Mouse (Mus musculus) CH12.LX (cell line): ENCODE results near the gene Bdkrb2. TPM values are rescaled to one million over a fixed set of nuclear protein-coding genes. Genes with fewer than 3 reads are reported as not detected.

Source experiments
- DNase-seq: peaks from one replicate; pipeline ENCODE4 v3.0.0-alpha.2; 2013; ENCODE audit errors: extremely low read depth
- H3K27ac ChIP-seq: 2 replicates; pipeline ENCODE4 v1.5.1; 2012; ENCODE audit warnings: low read depth, mild to moderate bottlenecking, control low read depth, moderate library complexity; ENCODE audit not compliant: insufficient read depth
- H3K27me3 ChIP-seq: replicated peaks from 2 replicates; pipeline ENCODE3; 2012; ENCODE audit warnings: inconsistent platforms
- H3K36me3 ChIP-seq, 2 experiments: replicated peaks in 1 of 2; 2 replicates each; pipeline versions ENCODE3 to v1.6.1; 2012; ENCODE audit warnings: inconsistent platforms in 1 of 2, low read length in 1 of 2, mild to moderate bottlenecking in 1 of 2, mixed read lengths in 1 of 2, moderate library complexity in 1 of 2; ENCODE audit not compliant: control insufficient read depth in 1 of 2, insufficient read depth in 1 of 2
- H3K4me1 ChIP-seq, 2 experiments: 2 replicates each; pipeline ENCODE4 v1.6.1; 2012; ENCODE audit warnings: inconsistent platforms in 1 of 2, moderate library complexity in 1 of 2; ENCODE audit not compliant: insufficient read depth in 2 of 2, control insufficient read depth in 1 of 2
- H3K4me2 ChIP-seq: 2 replicates; pipeline ENCODE4 v1.6.1; 2012; ENCODE audit warnings: low read depth, mild to moderate bottlenecking, control low read depth; ENCODE audit not compliant: poor library complexity, insufficient read depth, severe bottlenecking
- H3K4me3 ChIP-seq, 3 experiments: fragments of 150-350 bp in 1 of 3; sonication (generic) in 1 of 3; replicated peaks in 1 of 3; 2 replicates each; pipeline versions ENCODE3 to v1.5.1; 2011 to 2012; ENCODE audit warnings: low read depth in 2 of 3, low read length in 2 of 3, mild to moderate bottlenecking in 2 of 3, moderate library complexity in 2 of 3, control low read depth in 1 of 3, improper control_type of control experiment in 1 of 3, inconsistent platforms in 1 of 3, mixed read lengths in 1 of 3; ENCODE audit not compliant: poor library complexity in 1 of 3
- H3K79me2 ChIP-seq: replicated peaks from 2 replicates; pipeline ENCODE4 v1.6.1; 2012; ENCODE audit warnings: mild to moderate bottlenecking, moderate library complexity; ENCODE audit not compliant: control insufficient read depth, poor library complexity, insufficient read depth, severe bottlenecking; ENCODE audit errors: extremely low read depth
- H3K9ac ChIP-seq: 2 replicates; pipeline ENCODE4 v1.6.1; 2012; ENCODE audit warnings: low read depth, mild to moderate bottlenecking, control low read depth, moderate library complexity; ENCODE audit not compliant: insufficient read depth
- H3K9me3 ChIP-seq: replicated peaks from 2 replicates; pipeline ENCODE3; 2012; ENCODE audit warnings: low read length, inconsistent platforms, mixed read lengths
- BHLHE40 ChIP-seq: IDR thresholded peaks from 2 replicates; pipeline ENCODE4 v1.6.1; 2011; ENCODE audit warnings: mild to moderate bottlenecking, low read depth, low read length, improper control_type of control experiment
- CHD1 ChIP-seq: IDR thresholded peaks from 2 replicates; pipeline ENCODE4 v1.6.1; 2012; ENCODE audit warnings: low read depth, low read length, improper control_type of control experiment, inconsistent platforms
- CHD2 ChIP-seq: IDR thresholded peaks from 2 replicates; pipeline ENCODE4 v1.6.1; 2011; ENCODE audit warnings: low read length, improper control_type of control experiment
- CTCF ChIP-seq, 2 experiments: IDR thresholded peaks in 1 of 2; conservative IDR thresholded peaks in 1 of 2; 2 replicates each; pipeline ENCODE4 v1.5.1; 2011 to 2012; ENCODE audit warnings: low read depth in 2 of 2, low read length in 2 of 2, improper control_type of control experiment in 1 of 2, inconsistent platforms in 1 of 2, mild to moderate bottlenecking in 1 of 2, moderate library complexity in 1 of 2
- E2F4 ChIP-seq: IDR thresholded peaks from 2 replicates; pipeline ENCODE4 v1.6.1; 2011; ENCODE audit warnings: low read depth, low read length, improper control_type of control experiment; ENCODE audit not compliant: insufficient replicate concordance
- ELF1 ChIP-seq: IDR thresholded peaks from 2 replicates; pipeline ENCODE4 v1.6.1; 2014; ENCODE audit warnings: low read depth, mild to moderate bottlenecking, inconsistent platforms, low read length, improper control_type of control experiment
- GABPA ChIP-seq: IDR thresholded peaks from 2 replicates; pipeline ENCODE4 v1.6.1; 2012; ENCODE audit warnings: low read depth, low read length, improper control_type of control experiment, inconsistent platforms; ENCODE audit not compliant: insufficient replicate concordance
- JUN ChIP-seq: IDR thresholded peaks from 2 replicates; pipeline ENCODE4 v1.6.1; 2011; ENCODE audit warnings: low read depth, mild to moderate bottlenecking, low read length, improper control_type of control experiment, moderate library complexity; ENCODE audit not compliant: insufficient read depth
- JUND ChIP-seq: conservative IDR thresholded peaks from 2 replicates; pipeline ENCODE4 v1.6.1; 2011; ENCODE audit warnings: low read depth, low read length, improper control_type of control experiment
- KAT2A ChIP-seq: IDR thresholded peaks from 2 replicates; pipeline ENCODE4 v1.6.1; 2012; ENCODE audit warnings: low read length, improper control_type of control experiment, inconsistent platforms; ENCODE audit not compliant: insufficient replicate concordance
- MEF2A ChIP-seq: IDR thresholded peaks from 2 replicates; pipeline ENCODE4 v1.6.1; 2014; ENCODE audit warnings: low read depth, mild to moderate bottlenecking, inconsistent platforms, low read length, improper control_type of control experiment, borderline replicate concordance
- POLR2A ChIP-seq: IDR thresholded peaks from 2 replicates; pipeline ENCODE4 v1.6.1; 2011; ENCODE audit warnings: low read depth, mild to moderate bottlenecking, improper control_type of control experiment, low read length
- POLR2AphosphoS2 ChIP-seq: IDR thresholded peaks from 2 replicates; pipeline ENCODE4 v1.6.1; 2011; ENCODE audit warnings: low read depth, low read length, improper control_type of control experiment
- RCOR1 ChIP-seq: conservative IDR thresholded peaks from 2 replicates; pipeline ENCODE4 v1.6.1; 2012; ENCODE audit warnings: low read depth, mild to moderate bottlenecking, inconsistent platforms, low read length, improper control_type of control experiment
- SIN3A ChIP-seq: IDR thresholded peaks from 2 replicates; pipeline ENCODE4 v1.6.1; 2012; ENCODE audit warnings: low read length, improper control_type of control experiment, inconsistent platforms
- TCF12 ChIP-seq: IDR thresholded peaks from 2 replicates; pipeline ENCODE4 v1.6.1; 2014; ENCODE audit warnings: low read depth, mild to moderate bottlenecking, inconsistent platforms, low read length, improper control_type of control experiment
- UBTF ChIP-seq: IDR thresholded peaks from 2 replicates; pipeline ENCODE4 v1.6.1; 2012; ENCODE audit warnings: low read depth, mild to moderate bottlenecking, inconsistent platforms, low read length, improper control_type of control experiment, moderate library complexity
- USF1 ChIP-seq: IDR thresholded peaks from 2 replicates; pipeline ENCODE4 v1.6.1; 2014; ENCODE audit warnings: low read depth, mild to moderate bottlenecking, inconsistent platforms, low read length, improper control_type of control experiment
- ZC3H11A ChIP-seq: IDR thresholded peaks from 2 replicates; pipeline ENCODE4 v1.6.1; 2012; ENCODE audit warnings: low read depth, mild to moderate bottlenecking, inconsistent platforms, low read length, improper control_type of control experiment
- ZMIZ1 ChIP-seq: IDR thresholded peaks from 2 replicates; pipeline ENCODE4 v1.6.1; 2012; ENCODE audit warnings: low read depth, mild to moderate bottlenecking, inconsistent platforms, low read length, improper control_type of control experiment
- ZNF384 ChIP-seq: IDR thresholded peaks from 2 replicates; pipeline ENCODE4 v1.6.1; 2012; ENCODE audit warnings: low read depth, low read length, improper control_type of control experiment, inconsistent platforms
- dilution Hi-C: fragments of 300-500 bp; cut with MboI; formaldehyde crosslinking; loops from 2 replicates; pipeline ENCODE4 v1.14.3; 2020; ENCODE audit warnings: low sequenced_read_pairs; ENCODE audit not compliant: extremely low pct_unique_long_range_greater_than_20kb, extremely low pct_ligation_motif_present
- in situ Hi-C: fragments of 300-500 bp; cut with MboI; formaldehyde crosslinking; loops from 3 replicates; pipeline ENCODE4 v1.14.3; 2019; ENCODE audit warnings: low sequenced_read_pairs, low pct_ligation_motif_present, low pct_unique_long_range_greater_than_20kb, mixed read lengths
- polyA plus RNA-seq: library from polyadenylated mRNA; unstranded; fragments of >175 nt; gene quantifications from 2 replicates; pipeline ENCODE4 v1.2.1, GENCODE M21; 2012; ENCODE audit warnings: low read depth; ENCODE audit not compliant: insufficient read length
- total RNA-seq, 2 experiments: library from RNA; depleted of rRNA; stranded (reverse); fragments of 300-350 nt in 1 of 2; fragments of >200 nt in 1 of 2; gene quantifications; 2 replicates each; pipeline ENCODE4 v1.2.3; 2012 to 2014

Bdkrb2 gene
- total and polyA plus RNA-seq, 3 experiments: 0.06 TPM; not detected in 2

DNA sequence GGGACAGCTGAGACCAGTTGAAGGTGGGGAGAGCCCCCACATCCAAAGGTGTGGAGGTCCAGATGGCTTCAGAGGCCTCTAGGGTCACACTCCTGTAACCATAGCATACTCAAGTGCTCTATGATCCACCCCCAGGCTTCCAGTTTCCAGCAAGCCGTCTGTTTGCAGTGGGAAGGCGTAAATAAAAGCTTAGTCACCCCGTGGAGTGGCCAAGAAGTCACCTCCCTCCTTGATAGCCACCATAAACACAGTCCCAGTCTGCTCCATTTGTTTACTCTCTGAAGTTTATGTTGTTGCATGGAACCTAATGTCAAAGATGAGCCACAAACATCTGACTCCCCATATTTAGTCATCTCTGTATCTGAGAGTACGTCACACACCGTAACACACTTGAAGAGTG is 25.9 kb upstream of the Bdkrb2 start:
- Histone ChIP-seq H3K9ac (no peak overlapping the region), H3K27ac (no peak overlapping the region), H3K27me3 (no peaks in the 10 kb centered on the region), H3K4me1 (peaks cover 0 to 29% of the 10 kb centered on the region in 2 experiments; a peak in 2 of 4 replicates), H3K4me3 (no peak overlapping the region), H3K36me3 (no peaks in the 10 kb centered on the region), H3K79me2 (no peaks in the 10 kb centered on the region), H3K4me2 (no peak overlapping the region), H3K9me3 (peaks cover 6% of the 10 kb centered on the region)
- dilution Hi-C loops (no loop called here), in situ Hi-C loops (no loop called here)
- DNase-seq: no peak
- no peak for TF ChIP-seq RCOR1
- no peak for TF ChIP-seq JUN
- TF ChIP-seq ELF1: no peak
- no peak for TF ChIP-seq CHD1
- no peak for TF ChIP-seq JUND
- no peak for TF ChIP-seq USF1
- no peak for TF ChIP-seq POLR2A
- TF ChIP-seq BHLHE40: no peak
- no peak for TF ChIP-seq UBTF
- no peak for TF ChIP-seq TCF12
- no peak for TF ChIP-seq KAT2A
- TF ChIP-seq CHD2: no peak
- no peak for TF ChIP-seq ZMIZ1
- TF ChIP-seq POLR2AphosphoS2: no peak
- TF ChIP-seq SIN3A: no peak
- no peak for TF ChIP-seq GABPA
- TF ChIP-seq CTCF (conservative IDR thresholded peaks at IDR 0.05 in 1 of 2, IDR thresholded peaks at IDR 0.05 in 1 of 2; ENCODE audit: low read depth in 2 of 2, low read length in 2 of 2): no peak

DNA sequence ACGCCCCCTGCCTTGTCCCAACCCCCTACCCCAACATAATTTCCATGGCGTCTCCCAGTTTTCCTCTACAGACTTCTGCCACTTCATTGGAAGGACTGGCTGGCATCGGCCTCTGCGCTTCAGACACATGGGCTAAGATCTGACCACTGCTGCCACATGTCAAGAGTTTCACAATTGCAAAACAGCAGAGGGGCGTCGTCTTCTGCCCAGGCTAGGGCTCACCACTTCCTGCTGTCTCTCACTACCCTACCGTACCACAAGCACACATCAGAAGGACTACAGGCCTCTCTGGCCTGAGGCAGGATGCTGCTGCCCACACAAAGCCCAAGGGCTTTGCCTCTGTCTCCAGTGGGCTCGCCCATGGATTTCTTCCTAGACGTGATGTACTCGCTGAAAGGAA is 23.4 kb upstream of the Bdkrb2 start:
- Histone ChIP-seq H3K36me3 (no peaks in the 10 kb centered on the region), H3K9ac (no peak overlapping the region), H3K79me2 (no peaks in the 10 kb centered on the region), H3K4me3 (no peak overlapping the region), H3K27me3 (no peaks in the 10 kb centered on the region)
- DNase-seq: no peak
- in situ Hi-C loops: no loop called here
- TF ChIP-seq CHD1 (no peak), TCF12 (no peak), ZC3H11A (no peak), E2F4 (no peak), ZNF384 (no peak), CTCF (conservative IDR thresholded peaks at IDR 0.05 in 1 of 2, IDR thresholded peaks at IDR 0.05 in 1 of 2; ENCODE audit: low read depth in 2 of 2, low read length in 2 of 2) (no peak), MEF2A (no peak)
- TF ChIP-seq, all 38 proteins: peak for 0
- Histone ChIP-seq H3K4me1 (peaks cover 0 to 29% of the 10 kb centered on the region in 2 experiments; a peak in 2 of 4 replicates), H3K9me3 (peaks cover 6% of the 10 kb centered on the region), H3K27ac (no peak overlapping the region), H3K4me2 (no peak overlapping the region)
- dilution Hi-C loops: no loop called here
